Mouse (Mus musculus) embryonic facial prominence, embryonic 11.5 days (tissue): ENCODE measurements around the gene 1700069L16Rik. TPM values are rescaled to one million over a fixed set of nuclear protein-coding genes. Genes with fewer than 3 reads are reported as not detected.

ENCODE experiments used
- ATAC-seq: fragments of 200-750 bp; cut with Nextera tagmentation; replicated peaks from 2 replicates; pipeline ENCODE4 v1.8.0; 2017; ENCODE audit warnings: low read depth; ENCODE audit not compliant: insufficient number of reproducible peaks, low FRiP score, low TSS enrichment
- DNase-seq: peaks from one replicate; pipeline ENCODE4 v3.0.0-alpha.2; 2015; ENCODE audit warnings: low spot score
- H3K27ac ChIP-seq: fragments of 300-500 bp; sonication (generic); replicated peaks from 2 replicates; pipeline ENCODE4 v1.5.1; 2014; ENCODE audit warnings: mild to moderate bottlenecking, low read depth, low read length, control low read depth
- H3K27me3 ChIP-seq: fragments of 300-500 bp; sonication (generic); 2 replicates; pipeline ENCODE4 v1.6.1; 2014; ENCODE audit warnings: mild to moderate bottlenecking, low read length, moderate library complexity, mixed read lengths; ENCODE audit not compliant: control insufficient read depth, insufficient read depth
- H3K36me3 ChIP-seq: fragments of 300-500 bp; sonication (generic); replicated peaks from 2 replicates; pipeline ENCODE4 v1.6.1; 2014; ENCODE audit warnings: low read depth, mild to moderate bottlenecking, low read length, moderate library complexity, mixed read lengths; ENCODE audit not compliant: control insufficient read depth, insufficient read depth
- H3K4me1 ChIP-seq: fragments of 300-500 bp; sonication (generic); 2 replicates; pipeline ENCODE4 v1.6.1; 2014; ENCODE audit warnings: low read length, mixed read lengths; ENCODE audit not compliant: control insufficient read depth, insufficient read depth
- H3K4me2 ChIP-seq: fragments of 300-500 bp; sonication (generic); 2 replicates; pipeline ENCODE4 v1.6.1; 2014; ENCODE audit warnings: low read depth, mild to moderate bottlenecking, control low read depth, low read length, moderate library complexity
- H3K4me3 ChIP-seq: fragments of 300-500 bp; sonication (generic); 2 replicates; pipeline ENCODE4 v1.5.1; 2014; ENCODE audit warnings: low read depth, low read length, control low read depth
- H3K9ac ChIP-seq: fragments of 300-500 bp; sonication (generic); replicated peaks from 2 replicates; pipeline ENCODE4 v1.6.1; 2014; ENCODE audit warnings: mild to moderate bottlenecking, control low read depth, low read length
- H3K9me3 ChIP-seq: fragments of 300-500 bp; sonication (generic); replicated peaks from 2 replicates; pipeline ENCODE4 v1.6.1; 2016; ENCODE audit warnings: mild to moderate bottlenecking, low read length, inconsistent platforms, mixed read lengths; ENCODE audit not compliant: control insufficient read depth
- WGBS: fragments of 180-500 bp; shearing (Covaris S2); extraction: QIAGEN DNeasy Blood & Tissue Kit; methylation state at CpG from one replicate; pipeline ENCODE4 v1.1.7; 2014; 5-methylcytosine and 5-hydroxymethylcytosine counted together
- polyA plus RNA-seq: library from polyadenylated mRNA; unstranded; fragments of >200 nt; fragmentation: Nextera tagmentation; extraction: Ambion mirVana; gene quantifications from 2 replicates; pipeline ENCODE4 v1.2.1, GENCODE M21; 2014

The 1700069L16Rik gene
- polyA plus RNA-seq, 1 experiment from 2014 or later = not detected

- no peak overlapping the region for H3K4me3 ChIP-seq
- no peak for ATAC-seq
- peaks cover 8% of the 10 kb centered on the region for H3K36me3 ChIP-seq
- no peak overlapping the region for H3K27ac ChIP-seq
- no peaks in the 10 kb centered on the region for H3K27me3 ChIP-seq
- H3K9ac ChIP-seq = no peak overlapping the region
- H3K9me3 ChIP-seq = no peaks in the 10 kb centered on the region
- no peak overlapping the region for H3K4me2 ChIP-seq
- 84% methylated on average over 7 of the region's 7 CpGs for WGBS
- DNase-seq = no peak
- H3K4me1 ChIP-seq = no peaks in the 10 kb centered on the region
Measured at GRCm38 (mm10) chr5:113764426-113764825, 39.9 kb upstream of the 1700069L16Rik start.

GRCm38 (mm10) chr5:113761585-113761984, 37.0 kb upstream of the 1700069L16Rik start:
- Histone ChIP-seq H3K36me3 (peaks cover 16% of the 10 kb centered on the region), H3K4me3 (no peak overlapping the region), H3K9me3 (no peaks in the 10 kb centered on the region), H3K9ac (no peak overlapping the region), H3K27ac (no peak overlapping the region), H3K27me3 (no peaks in the 10 kb centered on the region), H3K4me1 (no peaks in the 10 kb centered on the region), H3K4me2 (no peak overlapping the region)
- ATAC-seq = no peak
- WGBS = 92% methylated on average over 2 of the region's 2 CpGs
- no peak for DNase-seq

- peaks cover 33% of the 10 kb centered on the region for H3K36me3 ChIP-seq
- H3K9ac ChIP-seq = no peak overlapping the region
- ATAC-seq = no peak
Measured at GRCm38 (mm10) chr5:113755347-113756030, 30.9 kb upstream of the 1700069L16Rik start.

GRCm38 (mm10) chr5:113751521-113752157, 27.1 kb upstream of the 1700069L16Rik start:
- H3K36me3 ChIP-seq = peaks cover 46% of the 10 kb centered on the region
- H3K9ac ChIP-seq = no peak overlapping the region
- no peaks in the 10 kb centered on the region for H3K27me3 ChIP-seq
- H3K4me3 ChIP-seq = no peak overlapping the region
- H3K4me1 ChIP-seq = no peaks in the 10 kb centered on the region
- H3K4me2 ChIP-seq = no peak overlapping the region
- H3K9me3 ChIP-seq = no peaks in the 10 kb centered on the region
- ATAC-seq (no peak), DNase-seq (no peak)
- no peak overlapping the region for H3K27ac ChIP-seq
- 90% methylated on average over 9 of the region's 9 CpGs for WGBS

More at GRCm38 (mm10) chr5:113755347-113756030, 30.9 kb upstream of the 1700069L16Rik start:
- H3K4me1 ChIP-seq = no peaks in the 10 kb centered on the region
- no peaks in the 10 kb centered on the region for H3K9me3 ChIP-seq
- H3K4me2 ChIP-seq = no peak overlapping the region
- DNase-seq = no peak
- H3K27ac ChIP-seq = no peak overlapping the region
- 92% methylated on average over 15 of the region's 15 CpGs for WGBS
- H3K4me3 ChIP-seq = no peak overlapping the region
- no peaks in the 10 kb centered on the region for H3K27me3 ChIP-seq

GRCm38 (mm10) chr5:113748556-113749331, 24.2 kb upstream of the 1700069L16Rik start:
- Histone ChIP-seq H3K9ac (no peak overlapping the region), H3K36me3 (peaks cover 56% of the 10 kb centered on the region), H3K4me1 (no peaks in the 10 kb centered on the region), H3K4me3 (no peak overlapping the region), H3K27ac (no peak overlapping the region), H3K27me3 (no peaks in the 10 kb centered on the region), H3K4me2 (no peak overlapping the region), H3K9me3 (no peaks in the 10 kb centered on the region)
- ATAC-seq (0 out of 2 replicates have a peak, but pooled peaks have one; percentile 8), DNase-seq (no peak)
- WGBS = 91% methylated on average over 13 of the region's 13 CpGs

GRCm38 (mm10) chr5:113747629-113748028, 23.1 kb upstream of the 1700069L16Rik start:
- WGBS = 95% methylated on average over 5 of the region's 5 CpGs
- H3K4me3 ChIP-seq = no peak overlapping the region
- ATAC-seq = no peak

GRCm38 (mm10) chr5:113737607-113738237, 13.2 kb upstream of the 1700069L16Rik start:
- DNase-seq (no peak), ATAC-seq (no peak)
- no peak overlapping the region for H3K9ac ChIP-seq
- 92% methylated on average over 11 of the region's 11 CpGs for WGBS
- H3K27me3 ChIP-seq = no peaks in the 10 kb centered on the region
- peaks cover 2% of the 10 kb centered on the region; the same call in 1 of the 2 replicates for H3K4me1 ChIP-seq
- H3K4me2 ChIP-seq = no peak overlapping the region
- no peaks in the 10 kb centered on the region for H3K9me3 ChIP-seq
- H3K36me3 ChIP-seq = peaks cover 10% of the 10 kb centered on the region
- H3K27ac ChIP-seq = no peak overlapping the region
- no peak overlapping the region for H3K4me3 ChIP-seq

More at GRCm38 (mm10) chr5:113747629-113748028, 23.1 kb upstream of the 1700069L16Rik start:
- no peaks in the 10 kb centered on the region for H3K4me1 ChIP-seq
- H3K36me3 ChIP-seq = peaks cover 63% of the 10 kb centered on the region
- no peaks in the 10 kb centered on the region for H3K27me3 ChIP-seq
- no peak overlapping the region for H3K9ac ChIP-seq
- H3K27ac ChIP-seq = no peak overlapping the region
- DNase-seq = no peak
- H3K9me3 ChIP-seq = no peaks in the 10 kb centered on the region
- no peak overlapping the region for H3K4me2 ChIP-seq
